Mouse (Mus musculus) kidney, embryonic 14.5 days (tissue): ENCODE data around the gene Dhrs2. TPM values are rescaled to one million over a fixed set of nuclear protein-coding genes. Genes with fewer than 3 reads are reported as not detected.

ENCODE experiments used
- ATAC-seq: fragments of 200-750 bp; cut with Nextera tagmentation; 2 replicates; pipeline ENCODE4 v1.8.0; 2017; ENCODE audit warnings: moderate number of reproducible peaks, mild to moderate bottlenecking, moderate TSS enrichment, moderate library complexity; ENCODE audit not compliant: low FRiP score, low TSS enrichment
- H3K27ac ChIP-seq: fragments of 300-500 bp; sonication (generic); 2 replicates; pipeline ENCODE4 v1.5.1; 2014; ENCODE audit warnings: low read depth, mild to moderate bottlenecking, low read length, moderate library complexity, mixed read lengths
- H3K27me3 ChIP-seq: fragments of 300-500 bp; sonication (generic); 2 replicates; pipeline ENCODE4 v1.6.1; 2014; ENCODE audit warnings: mild to moderate bottlenecking, low read length; ENCODE audit not compliant: control insufficient read depth, insufficient read depth
- H3K36me3 ChIP-seq: fragments of 300-500 bp; sonication (generic); 2 replicates; pipeline ENCODE4 v1.6.1; 2014; ENCODE audit warnings: low read length, mixed read lengths; ENCODE audit not compliant: control insufficient read depth, insufficient read depth
- H3K4me1 ChIP-seq: fragments of 300-500 bp; sonication (generic); 2 replicates; pipeline ENCODE4 v1.6.1; 2014; ENCODE audit warnings: low read length, mixed read lengths; ENCODE audit not compliant: control insufficient read depth, insufficient read depth
- H3K4me2 ChIP-seq: fragments of 300-500 bp; sonication (generic); replicated peaks from 2 replicates; pipeline ENCODE4 v1.6.1; 2014; ENCODE audit warnings: low read depth, mild to moderate bottlenecking, low read length
- H3K4me3 ChIP-seq: fragments of 300-500 bp; sonication (generic); 2 replicates; pipeline ENCODE4 v1.5.1; 2014; ENCODE audit warnings: mild to moderate bottlenecking, low read length
- H3K9ac ChIP-seq: fragments of 300-500 bp; sonication (generic); 2 replicates; pipeline ENCODE4 v1.6.1; 2014; ENCODE audit warnings: low read depth, mild to moderate bottlenecking, low read length, moderate library complexity
- H3K9me3 ChIP-seq: fragments of 300-500 bp; sonication (generic); 2 replicates; pipeline ENCODE4 v1.6.1; 2016; ENCODE audit warnings: low read length; ENCODE audit not compliant: control insufficient read depth
- WGBS: fragments of 180-500 bp; shearing (Covaris S2); extraction: QIAGEN DNeasy Blood & Tissue Kit; methylation state at CpG from one replicate; pipeline ENCODE4 v1.1.7; 2014; 5-methylcytosine and 5-hydroxymethylcytosine counted together
- polyA plus RNA-seq: library from polyadenylated mRNA; unstranded; fragments of >200 nt; fragmentation: Nextera tagmentation; extraction: Ambion mirVana; gene quantifications from 2 replicates; pipeline ENCODE4 v1.2.1, GENCODE M21; 2014

Dhrs2 gene
- polyA plus RNA-seq, 1 experiment from 2014 or later: 0.22 TPM

- WGBS: 70% methylated on average over 4 of the region's 4 CpGs
- Histone ChIP-seq H3K9ac (no peak overlapping the region), H3K4me1 (no peaks in the 10 kb centered on the region), H3K27me3 (no peaks in the 10 kb centered on the region), H3K36me3 (no peaks in the 10 kb centered on the region), H3K4me3 (no peak overlapping the region), H3K4me2 (no peak overlapping the region), H3K27ac (no peak overlapping the region), H3K9me3 (no peaks in the 10 kb centered on the region)
- no peak for ATAC-seq
These were observed 51.2 kb downstream of the Dhrs2 start for GRCm38 (mm10) chr14:55273023-55273422.

DNA sequence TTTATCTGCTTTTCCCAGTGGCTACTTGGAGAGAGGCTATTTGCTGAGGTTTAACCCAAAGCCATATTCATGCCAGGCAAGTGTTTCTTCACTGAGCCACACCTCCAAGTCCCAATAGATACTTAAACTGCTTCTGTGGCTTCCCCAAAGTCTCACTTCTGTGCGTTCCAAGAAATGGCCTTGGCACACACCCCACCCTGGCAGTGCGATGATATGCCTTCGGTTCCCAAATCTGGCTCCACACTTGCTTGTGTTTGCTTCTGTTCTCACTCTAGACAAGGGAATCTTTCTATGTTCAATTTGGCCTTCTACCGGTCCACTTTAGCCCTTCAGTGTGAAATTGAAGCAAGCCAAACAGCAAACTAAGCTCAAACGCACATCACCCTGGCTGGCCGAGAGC, 53.0 kb downstream of the Dhrs2 start:
- no peak overlapping the region for H3K4me2 ChIP-seq
- H3K4me1 ChIP-seq: no peaks in the 10 kb centered on the region
- ATAC-seq: no peak
- no peak overlapping the region for H3K27ac ChIP-seq
- H3K4me3 ChIP-seq: no peak overlapping the region
- no peaks in the 10 kb centered on the region for H3K9me3 ChIP-seq
- 90% methylated on average over 6 of the region's 6 CpGs for WGBS
- H3K36me3 ChIP-seq: no peaks in the 10 kb centered on the region
- no peak overlapping the region for H3K9ac ChIP-seq
- H3K27me3 ChIP-seq: no peaks in the 10 kb centered on the region

GRCm38 (mm10) chr14:55279322-55280069, 57.7 kb downstream of the Dhrs2 start:
- no peak overlapping the region for H3K27ac ChIP-seq
- H3K4me2 ChIP-seq: no peak overlapping the region
- no peaks in the 10 kb centered on the region for H3K27me3 ChIP-seq
- H3K9ac ChIP-seq: no peak overlapping the region
- H3K9me3 ChIP-seq: no peaks in the 10 kb centered on the region
- no peaks in the 10 kb centered on the region for H3K36me3 ChIP-seq
- 72% methylated on average over 7 of the region's 7 CpGs for WGBS
- no peak overlapping the region for H3K4me3 ChIP-seq
- H3K4me1 ChIP-seq: no peaks in the 10 kb centered on the region
- ATAC-seq: peak; percentile 55; the same call in 1 of the 2 replicates

Other genes with a start within 250 kb of the Dhrs2 start
- gene Gm17428, start 245.1 kb upstream of the Dhrs2 start, polyA plus RNA-seq: not detected in 2 replicates
- 0.11 and 2.0 TPM in 2 replicates for gene Myh7, start 227.4 kb upstream of the Dhrs2 start, polyA plus RNA-seq
- gene Ngdn, start 206.6 kb upstream of the Dhrs2 start, polyA plus RNA-seq: 80.8 and 109 TPM in 2 replicates
- 5.8 and 6.4 TPM in 2 replicates for gene Zfhx2, start 129.7 kb upstream of the Dhrs2 start, polyA plus RNA-seq
- gene Thtpa, start 127.2 kb upstream of the Dhrs2 start, polyA plus RNA-seq: 14.5 and 21.8 TPM in 2 replicates
- gene Ap1g2, start 115.4 kb upstream of the Dhrs2 start, polyA plus RNA-seq: 11.4 and 17.8 TPM in 2 replicates
- gene Jph4, start 105.1 kb upstream of the Dhrs2 start, polyA plus RNA-seq: 0.43 and 0.55 TPM in 2 replicates